Mouse (Mus musculus) G1E (cell line): ENCODE measurements around the gene Ttll12.

Source experiments
- CTCF ChIP-seq: IDR thresholded peaks from 2 replicates; pipeline ENCODE4 v1.5.1; 2012; ENCODE audit warnings: low read depth, low read length, inconsistent platforms, mixed read lengths
- GATA1 ChIP-seq: IDR thresholded peaks from 2 replicates; pipeline ENCODE4 v1.6.1; 2012; ENCODE audit warnings: borderline replicate concordance, low read length, inconsistent platforms, mixed read lengths
- GATA2 ChIP-seq: IDR thresholded peaks from 2 replicates; pipeline ENCODE4 v1.6.1; 2012; ENCODE audit warnings: low read depth, low read length, inconsistent platforms, borderline replicate concordance
- POLR2AphosphoS5 ChIP-seq: IDR thresholded peaks from 2 replicates; pipeline ENCODE4 v1.6.1; 2012; ENCODE audit warnings: low read depth, low read length, inconsistent platforms; ENCODE audit not compliant: insufficient replicate concordance
- TAL1 ChIP-seq: conservative IDR thresholded peaks from 2 replicates; pipeline ENCODE4 v1.6.1; 2012; ENCODE audit warnings: low read depth, low read length, inconsistent platforms, mixed read lengths

DNA sequence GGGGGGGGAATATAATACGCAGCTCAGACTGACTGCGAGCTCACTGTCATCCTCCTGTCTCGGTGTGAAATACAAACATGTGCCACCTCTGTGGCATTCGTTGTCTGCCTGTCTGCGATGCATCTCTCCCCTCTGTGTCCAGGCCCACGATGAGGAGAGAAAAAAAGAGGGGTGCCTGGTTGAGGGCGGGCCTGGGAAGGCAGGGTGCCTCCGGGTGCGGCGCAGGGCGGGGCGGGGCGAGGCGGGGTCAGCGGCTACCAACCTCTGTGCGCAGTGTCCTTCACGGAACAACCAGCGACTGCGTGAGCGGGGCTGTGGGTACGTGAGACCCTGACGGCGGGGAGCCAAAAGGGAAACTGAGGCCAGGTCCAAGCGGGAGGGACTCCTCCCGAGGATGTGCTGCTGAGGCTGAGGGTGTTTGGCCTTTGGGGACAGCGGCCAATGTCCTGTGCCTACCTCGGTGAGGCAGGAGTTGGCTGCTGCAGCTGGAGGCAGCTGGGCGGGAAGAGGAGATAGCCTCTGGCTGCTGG lies 31.6 kb downstream of the Ttll12 start, which contains the start of the genes Tspo and Mcat:
- TF ChIP-seq POLR2AphosphoS5, result no peak
- no peak for TF ChIP-seq GATA1
- no peak for TF ChIP-seq CTCF
- TF ChIP-seq TAL1, result no peak
- no peak for TF ChIP-seq GATA2
